Mouse (Mus musculus): ENCODE measurements at regions not wholly inside any gene's neighbourhood (a gene's known extent, or its start where the extent isn't known, plus 50 kb on each side); places are given as distances from the start of the nearest gene placed in this dataset.
A peak's percentile ranks its signal among the peaks of the same experiment; 100 is the strongest.
"Not testable (repeated sequence)": the region's sequence is repeated elsewhere in the genome, so short reads cannot be mapped to it uniquely, and the experiment has no call there.

- no peak for ATAC-seq
These were observed 92.6 kb upstream of the Gm5148 start for GRCm38 (mm10) chr3:37816781-37817433.

- no peak for ATAC-seq
These were observed 91.5 kb upstream of the Gm5148 start for GRCm38 (mm10) chr3:37815771-37816170.

GRCm38 (mm10) chr3:37812936-37813335 is 88.6 kb upstream of the Gm5148 start:
- no peak for ATAC-seq

GRCm38 (mm10) chr3:37811429-37811828 is 87.1 kb upstream of the Gm5148 start:
- ATAC-seq = no peak

- ATAC-seq = no peak
These were observed 86.5 kb upstream of the Gm5148 start for GRCm38 (mm10) chr3:37810763-37811162.

GRCm38 (mm10) chr3:37805805-37806148 is 81.5 kb upstream of the Gm5148 start:
- peak; percentile 14 for ATAC-seq

- ATAC-seq = no peak
These were observed 80.9 kb upstream of the Gm5148 start for GRCm38 (mm10) chr3:37804941-37805804.

- peak; percentile 28 for ATAC-seq
These were observed 80.0 kb upstream of the Gm5148 start for GRCm38 (mm10) chr3:37804261-37804660.

- not testable (repeated sequence) for ATAC-seq
These were observed 79.5 kb upstream of the Gm5148 start for GRCm38 (mm10) chr3:37803781-37804180.

- no peak for ATAC-seq
These were observed 77.3 kb upstream of the Gm5148 start for GRCm38 (mm10) chr3:37801551-37801950.

- no peak for ATAC-seq
These were observed 75.5 kb upstream of the Gm5148 start for GRCm38 (mm10) chr3:37799809-37800208.

- no peak for ATAC-seq
These were observed 65.4 kb upstream of the Gm5148 start for GRCm38 (mm10) chr3:37789711-37790110.

- ATAC-seq = no peak
These were observed 64.9 kb upstream of the Gm5148 start for GRCm38 (mm10) chr3:37789143-37789697.

- ATAC-seq = no peak
These were observed 64.1 kb upstream of the Gm5148 start for GRCm38 (mm10) chr3:37788366-37788765.

- no peak for ATAC-seq
These were observed 62.5 kb upstream of the Gm5148 start for GRCm38 (mm10) chr3:37786792-37787191.

GRCm38 (mm10) chr3:37781086-37781485 is 56.8 kb upstream of the Gm5148 start:
- no peak for ATAC-seq

GRCm38 (mm10) chr3:37779867-37780475 is 55.7 kb upstream of the Gm5148 start:
- ATAC-seq = no peak

GRCm38 (mm10) chr3:37778386-37778785 is 54.1 kb upstream of the Gm5148 start:
- ATAC-seq = no peak

GRCm38 (mm10) chr3:37776224-37776623 is 51.9 kb upstream of the Gm5148 start:
- no peak for ATAC-seq

All from activated CD4-positive, CD25-positive, alpha-beta regulatory T cell, adult 4 months (primary cell).